Mouse (Mus musculus) neural tube, embryonic 13.5 days (tissue): ENCODE results near the gene Cipc. TPM values are rescaled to one million over a fixed set of nuclear protein-coding genes. Genes with fewer than 3 reads are reported as not detected.

ENCODE experiments used
- ATAC-seq: fragments of 200-750 bp; cut with Nextera tagmentation; 2 replicates; pipeline ENCODE4 v1.8.0; 2017; ENCODE audit warnings: low read depth, mild to moderate bottlenecking, moderate TSS enrichment, moderate library complexity
- H3K27ac ChIP-seq: fragments of 300-500 bp; sonication (generic); replicated peaks from 2 replicates; pipeline ENCODE4 v1.5.1; 2015; ENCODE audit warnings: moderate library complexity, mild to moderate bottlenecking, inconsistent platforms
- H3K27me3 ChIP-seq: fragments of 300-500 bp; sonication (generic); 2 replicates; pipeline ENCODE4 v1.6.1; 2015; ENCODE audit warnings: mild to moderate bottlenecking, inconsistent platforms
- H3K36me3 ChIP-seq: fragments of 300-500 bp; sonication (generic); 2 replicates; pipeline ENCODE4 v1.6.1; 2015; ENCODE audit warnings: mild to moderate bottlenecking, inconsistent platforms
- H3K4me1 ChIP-seq: fragments of 300-500 bp; sonication (generic); replicated peaks from 2 replicates; pipeline ENCODE4 v1.6.1; 2015; ENCODE audit warnings: inconsistent platforms
- H3K4me2 ChIP-seq: fragments of 300-500 bp; sonication (generic); 2 replicates; pipeline ENCODE4 v1.6.1; 2015; ENCODE audit warnings: inconsistent platforms, mild to moderate bottlenecking, moderate library complexity
- H3K4me3 ChIP-seq: fragments of 300-500 bp; sonication (generic); 2 replicates; pipeline ENCODE4 v1.5.1; 2015; ENCODE audit warnings: mild to moderate bottlenecking, inconsistent platforms
- H3K9ac ChIP-seq: fragments of 300-500 bp; sonication (generic); 2 replicates; pipeline ENCODE4 v1.6.1; 2015; ENCODE audit warnings: moderate library complexity, mild to moderate bottlenecking, inconsistent platforms
- H3K9me3 ChIP-seq: fragments of 300-500 bp; sonication (generic); 2 replicates; pipeline ENCODE4 v1.6.1; 2016; ENCODE audit warnings: inconsistent platforms
- WGBS: fragments of 180-500 bp; shearing (Covaris S2); methylation state at CpG from one replicate; pipeline ENCODE4 v1.1.7; 2015; 5-methylcytosine and 5-hydroxymethylcytosine counted together
- polyA plus RNA-seq: library from polyadenylated mRNA; unstranded; fragments of >200 nt; fragmentation: Nextera tagmentation; extraction: Ambion mirVana; gene quantifications from 2 replicates; pipeline ENCODE4 v1.2.1, GENCODE M21; 2015

Cipc gene
- 39.2 and 45.6 TPM in 2 replicates for polyA plus RNA-seq

DNA sequence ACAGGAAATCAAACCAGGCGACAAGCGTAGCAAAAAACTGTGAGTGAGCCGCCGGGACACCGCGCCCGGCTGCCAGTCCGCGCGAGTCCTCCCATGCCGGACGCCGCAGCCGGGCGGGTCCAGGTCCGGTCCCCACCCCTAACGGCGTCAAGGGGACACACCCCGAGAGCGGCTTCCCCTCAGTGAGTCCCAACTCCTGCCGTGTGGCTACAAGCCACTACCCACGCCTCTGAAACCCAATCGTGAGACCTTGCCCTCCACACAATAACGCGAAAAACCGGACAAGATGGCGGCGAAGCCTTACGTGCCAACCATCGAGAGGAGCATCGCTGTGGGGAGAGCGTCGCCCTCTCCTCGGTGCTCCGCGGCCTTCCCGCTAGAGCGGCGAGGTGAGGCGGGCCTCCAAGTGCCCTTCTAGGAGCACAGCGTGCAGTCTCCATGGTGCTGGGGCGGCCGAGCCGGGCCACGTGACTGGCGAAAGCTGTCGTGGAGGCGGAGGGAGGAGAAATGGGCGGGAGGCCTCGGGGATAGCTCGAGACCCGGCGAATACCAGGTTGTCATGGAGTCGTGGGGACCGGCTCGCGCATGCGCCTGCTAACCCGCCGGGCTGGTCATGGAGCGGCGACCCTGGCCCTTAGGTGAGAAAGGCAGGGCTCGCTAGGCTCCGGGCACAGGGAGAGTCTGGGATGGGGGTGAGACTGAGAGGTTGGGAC, at the start of gene Cipc:
TSS of gene Cipc (plus strand) at position 182 of the 713 bp plus-strand sequence.
- no peaks in the 10 kb centered on the region for H3K36me3 ChIP-seq

DNA sequence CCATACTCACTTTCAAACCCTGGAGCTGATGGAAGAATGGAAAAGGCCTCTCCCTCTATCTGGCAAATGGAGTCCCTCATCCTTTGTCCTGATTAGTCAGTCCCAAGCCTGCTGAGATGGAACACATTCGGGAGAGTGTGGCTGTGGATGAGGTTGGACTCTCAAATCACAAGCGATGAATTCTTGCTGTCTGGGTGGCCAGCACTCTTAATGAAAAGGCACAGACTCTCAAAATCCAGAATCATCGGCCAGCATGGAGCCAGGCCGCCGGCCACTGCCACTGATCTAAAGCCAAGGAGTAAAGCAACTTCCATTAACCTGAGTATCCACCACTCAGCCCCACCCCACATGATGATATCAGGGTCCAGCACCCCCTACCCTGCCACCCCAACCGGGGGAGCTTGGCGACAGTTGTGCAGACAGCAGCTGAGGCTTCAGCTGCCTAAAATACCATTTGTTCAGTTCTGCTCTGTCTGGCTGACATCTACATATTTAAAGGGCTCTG, 49.0 kb upstream of the Cipc start:
- Histone ChIP-seq H3K4me1 (peaks cover 72% of the 10 kb centered on the region), H3K36me3 (no peaks in the 10 kb centered on the region), H3K27me3 (no peaks in the 10 kb centered on the region), H3K4me2 (peak overlapping the region; percentile 63), H3K4me3 (no peak overlapping the region), H3K9me3 (no peaks in the 10 kb centered on the region), H3K27ac (peak overlapping the region; percentile 100), H3K9ac (peak overlapping the region; percentile 66)
- ATAC-seq: no peak
- 49% methylated on average over 7 of the region's 7 CpGs for WGBS

More for the DNA sequence above, at the start of gene Cipc:
- Histone ChIP-seq H3K9me3 (no peaks in the 10 kb centered on the region), H3K9ac (peak within 1 kb of the TSS; percentile 97), H3K4me1 (peaks cover 60% of the 10 kb centered on the region), H3K4me2 (peak within 1 kb of the TSS; percentile 80), H3K27me3 (no peaks in the 10 kb centered on the region), H3K4me3 (peak within 1 kb of the TSS; percentile 70), H3K27ac (peak within 1 kb of the TSS; percentile 100)
- ATAC-seq: peak; percentile 97
- WGBS: under 1% methylated on average over 64 of the region's 64 CpGs

- peak overlapping the region; percentile 63 for H3K4me2 ChIP-seq
Observed at GRCm38 (mm10) chr12:86898448-86898847, 48.4 kb upstream of the Cipc start.

DNA sequence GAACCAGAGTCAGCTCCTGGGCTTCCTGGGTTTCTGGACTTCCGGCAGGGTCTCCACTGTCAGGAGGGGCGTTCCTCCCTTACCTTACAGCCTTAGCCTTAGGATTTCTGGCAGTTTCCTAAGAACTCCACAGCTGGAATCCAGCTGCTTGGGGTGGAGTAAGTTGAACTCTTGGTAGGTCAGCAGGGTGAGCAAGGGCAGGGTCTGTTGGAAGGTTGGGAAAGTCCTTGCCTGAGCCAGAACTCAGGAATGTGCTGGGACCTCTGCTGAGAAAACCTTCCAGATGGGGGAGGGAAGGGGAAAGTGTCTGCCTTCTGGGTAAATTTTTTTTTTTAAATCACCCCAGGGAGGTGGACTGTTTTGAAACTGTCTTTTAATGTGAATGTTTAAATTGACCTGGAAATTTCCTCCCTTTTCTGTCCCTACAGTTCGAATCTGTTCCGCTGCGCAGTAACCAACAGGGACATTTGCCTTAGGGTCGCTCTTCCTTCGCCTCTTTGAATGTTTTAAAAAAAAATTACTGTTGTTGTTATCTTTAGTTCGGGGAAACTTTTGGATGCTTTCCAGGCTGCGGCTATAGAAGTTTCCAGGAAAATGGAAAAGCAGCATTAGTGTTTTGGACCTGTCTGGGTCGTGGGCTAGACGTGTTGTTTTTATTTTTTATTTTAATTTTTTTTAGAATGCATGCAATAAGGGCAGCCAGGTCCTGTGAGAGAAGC, 47.2 kb upstream of the Cipc start:
- ATAC-seq: no peak
- Histone ChIP-seq H3K36me3 (no peaks in the 10 kb centered on the region), H3K9me3 (no peaks in the 10 kb centered on the region), H3K27me3 (no peaks in the 10 kb centered on the region), H3K4me3 (no peak overlapping the region), H3K27ac (peak overlapping the region; percentile 18), H3K9ac (no peak overlapping the region), H3K4me2 (no peak overlapping the region), H3K4me1 (peaks cover 59% of the 10 kb centered on the region)
- 59% methylated on average over 11 of the region's 11 CpGs for WGBS

More at GRCm38 (mm10) chr12:86898448-86898847, 48.4 kb upstream of the Cipc start:
- Histone ChIP-seq H3K9ac (peak overlapping the region; percentile 66), H3K27ac (peak overlapping the region; percentile 100), H3K4me1 (peaks cover 66% of the 10 kb centered on the region), H3K4me3 (no peak overlapping the region), H3K36me3 (no peaks in the 10 kb centered on the region), H3K27me3 (no peaks in the 10 kb centered on the region), H3K9me3 (no peaks in the 10 kb centered on the region)
- ATAC-seq: no peak
- 65% methylated on average over 3 of the region's 3 CpGs for WGBS

DNA sequence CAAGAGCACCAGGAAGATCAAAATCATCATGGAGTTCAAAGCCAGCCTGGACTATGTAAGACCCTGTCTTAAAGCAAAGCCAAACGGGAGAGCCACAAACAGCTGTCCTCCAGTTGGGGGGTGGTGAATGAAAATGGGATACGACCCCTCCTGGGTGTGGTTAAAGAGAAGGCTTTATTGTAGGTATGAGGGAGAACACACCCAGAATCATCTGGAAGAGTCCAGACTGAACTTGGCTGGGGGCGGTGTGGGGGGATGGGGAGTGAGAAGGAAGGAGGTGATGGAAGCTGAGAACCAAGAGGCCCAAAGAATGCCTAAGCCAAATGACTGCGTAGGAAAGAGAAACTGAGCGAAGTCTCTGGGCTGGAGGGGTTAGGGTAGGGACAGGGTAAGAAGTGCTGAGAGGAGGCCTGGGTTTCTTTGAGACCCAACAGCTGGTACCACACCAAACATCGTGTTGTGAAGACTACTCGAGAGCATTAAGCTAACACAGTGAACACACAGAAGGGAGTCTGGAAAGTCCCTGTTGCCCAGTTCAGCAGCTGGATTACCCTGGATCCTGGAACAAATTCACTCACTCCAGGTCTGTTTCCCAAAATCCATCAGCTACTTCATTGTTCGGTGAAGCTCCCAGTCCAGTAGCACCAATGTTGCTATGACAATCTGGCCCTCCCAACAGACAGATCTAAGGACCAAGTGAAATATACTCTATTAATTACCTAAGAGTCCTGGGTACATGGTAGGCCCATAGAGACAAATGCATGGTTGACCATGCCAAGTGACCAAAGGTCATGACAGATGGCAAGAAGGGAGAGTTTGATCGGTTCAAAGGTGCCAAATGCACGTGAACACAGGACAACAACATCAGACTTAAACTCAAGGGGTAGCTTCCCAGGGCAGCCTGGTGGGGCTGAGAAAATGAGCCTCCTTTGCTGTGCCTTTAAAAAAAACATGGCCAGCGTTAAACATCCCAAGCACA, 42.7 kb upstream of the Cipc start:
- no peak for ATAC-seq
- H3K27me3 ChIP-seq: peaks cover 32% of the 10 kb centered on the region
- WGBS: 85% methylated on average over 11 of the region's 11 CpGs
- no peaks in the 10 kb centered on the region for H3K36me3 ChIP-seq
- no peak overlapping the region for H3K4me3 ChIP-seq
- H3K4me1 ChIP-seq: peaks cover 30% of the 10 kb centered on the region
- no peak overlapping the region for H3K9ac ChIP-seq
- H3K9me3 ChIP-seq: no peaks in the 10 kb centered on the region
- H3K4me2 ChIP-seq: no peak overlapping the region
- H3K27ac ChIP-seq: no peak overlapping the region

DNA sequence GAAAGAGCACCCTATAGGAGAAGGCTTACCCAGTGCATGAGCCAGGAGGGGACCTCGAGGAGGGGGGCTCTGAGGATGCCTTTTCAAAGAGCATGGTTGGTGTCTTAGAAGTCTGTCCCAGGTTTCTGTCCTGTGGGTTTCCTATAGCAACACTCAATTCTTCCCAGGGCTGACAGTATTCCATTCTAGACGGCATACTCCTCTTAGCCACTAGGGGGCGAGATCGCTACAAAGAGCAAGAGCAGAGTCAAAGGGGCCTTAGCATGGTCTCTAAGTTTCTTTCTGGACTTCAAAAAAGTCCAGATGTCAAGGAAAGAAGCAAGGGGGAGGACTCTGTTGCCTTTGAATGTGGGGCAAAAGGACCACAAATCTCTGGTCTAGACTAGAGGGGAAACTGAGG, 41.6 kb upstream of the Cipc start:
- H3K9me3 ChIP-seq: no peaks in the 10 kb centered on the region
- H3K9ac ChIP-seq: no peak overlapping the region
- 15% methylated on average over 4 of the region's 4 CpGs for WGBS
- H3K4me3 ChIP-seq: no peak overlapping the region
- H3K4me2 ChIP-seq: no peak overlapping the region
- H3K36me3 ChIP-seq: no peaks in the 10 kb centered on the region
- peaks cover 43% of the 10 kb centered on the region for H3K27me3 ChIP-seq
- ATAC-seq: peak; percentile 38; the same call in 1 of the 2 replicates
- peaks cover 25% of the 10 kb centered on the region for H3K4me1 ChIP-seq
- H3K27ac ChIP-seq: no peak overlapping the region

- Histone ChIP-seq H3K4me2 (no peak overlapping the region), H3K27me3 (peaks cover 46% of the 10 kb centered on the region), H3K4me1 (peaks cover 25% of the 10 kb centered on the region), H3K36me3 (no peaks in the 10 kb centered on the region), H3K4me3 (no peak overlapping the region), H3K9me3 (no peaks in the 10 kb centered on the region), H3K9ac (no peak overlapping the region), H3K27ac (no peak overlapping the region)
- ATAC-seq: no peak
- WGBS: 72% methylated on average over 7 of the region's 7 CpGs
Observed at GRCm38 (mm10) chr12:86905876-86906275, 41.0 kb upstream of the Cipc start.

DNA sequence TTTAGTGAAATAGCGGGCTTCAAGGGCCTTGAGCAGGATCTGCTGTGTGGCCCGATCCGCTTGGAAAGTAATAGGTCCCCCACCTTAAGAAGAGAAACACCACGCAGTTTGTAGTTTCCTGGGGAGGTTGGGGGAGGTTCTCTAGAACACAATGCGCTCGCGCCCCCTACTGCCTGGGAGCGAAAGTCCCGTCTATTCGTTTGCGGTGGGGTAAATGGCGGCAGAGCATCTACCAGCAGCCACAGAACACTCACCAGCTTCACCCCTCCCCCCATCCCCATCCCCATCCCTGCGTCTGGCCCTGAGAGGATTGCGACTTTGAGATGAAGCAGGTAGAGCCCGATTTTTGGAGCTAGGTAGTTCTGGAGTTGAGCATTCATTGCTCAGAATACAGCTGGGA, 40.4 kb upstream of the Cipc start:
- peaks cover 30% of the 10 kb centered on the region for H3K4me1 ChIP-seq
- no peak overlapping the region for H3K27ac ChIP-seq
- H3K9ac ChIP-seq: 0 out of 2 replicates have a peak overlapping the region, but pooled peaks have one; percentile 41
- 0 out of 2 replicates have a peak, but pooled peaks have one; percentile 25 for ATAC-seq
- H3K36me3 ChIP-seq: no peaks in the 10 kb centered on the region
- no peak overlapping the region for H3K4me2 ChIP-seq
- peaks cover 46% of the 10 kb centered on the region for H3K27me3 ChIP-seq
- H3K9me3 ChIP-seq: no peaks in the 10 kb centered on the region
- WGBS: 3% methylated on average over 15 of the region's 15 CpGs
- no peak overlapping the region for H3K4me3 ChIP-seq

DNA sequence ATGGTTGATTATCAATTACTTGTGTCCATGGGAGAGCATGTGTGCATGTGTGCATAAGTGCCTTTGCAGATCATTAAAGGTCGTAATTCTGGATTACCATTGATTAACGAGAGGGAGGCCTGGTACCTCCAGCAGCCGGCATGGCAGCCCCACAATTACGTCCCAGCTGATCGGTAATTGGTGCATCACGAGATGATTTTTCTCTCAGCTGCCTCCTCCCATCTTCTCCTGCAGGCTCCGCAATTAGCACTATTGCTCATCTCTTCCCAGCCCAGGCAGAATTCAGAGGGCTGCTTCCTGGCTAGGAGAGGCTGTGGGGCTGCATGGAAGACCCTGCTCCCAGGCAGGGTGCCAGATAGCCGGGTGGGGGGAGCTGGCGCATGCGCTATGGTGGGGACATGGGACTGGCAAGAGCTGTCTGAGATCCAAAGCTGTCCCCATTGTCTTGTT, 35.3 kb upstream of the Cipc start:
- Histone ChIP-seq H3K9me3 (no peaks in the 10 kb centered on the region), H3K27ac (peak overlapping the region; percentile 96), H3K9ac (peak overlapping the region; percentile 48), H3K4me3 (no peak overlapping the region), H3K36me3 (no peaks in the 10 kb centered on the region), H3K4me2 (peak overlapping the region; percentile 34), H3K4me1 (peaks cover 53% of the 10 kb centered on the region), H3K27me3 (peaks cover 71% of the 10 kb centered on the region)
- WGBS: 11% methylated on average over 10 of the region's 10 CpGs
- ATAC-seq: peak; percentile 91

DNA sequence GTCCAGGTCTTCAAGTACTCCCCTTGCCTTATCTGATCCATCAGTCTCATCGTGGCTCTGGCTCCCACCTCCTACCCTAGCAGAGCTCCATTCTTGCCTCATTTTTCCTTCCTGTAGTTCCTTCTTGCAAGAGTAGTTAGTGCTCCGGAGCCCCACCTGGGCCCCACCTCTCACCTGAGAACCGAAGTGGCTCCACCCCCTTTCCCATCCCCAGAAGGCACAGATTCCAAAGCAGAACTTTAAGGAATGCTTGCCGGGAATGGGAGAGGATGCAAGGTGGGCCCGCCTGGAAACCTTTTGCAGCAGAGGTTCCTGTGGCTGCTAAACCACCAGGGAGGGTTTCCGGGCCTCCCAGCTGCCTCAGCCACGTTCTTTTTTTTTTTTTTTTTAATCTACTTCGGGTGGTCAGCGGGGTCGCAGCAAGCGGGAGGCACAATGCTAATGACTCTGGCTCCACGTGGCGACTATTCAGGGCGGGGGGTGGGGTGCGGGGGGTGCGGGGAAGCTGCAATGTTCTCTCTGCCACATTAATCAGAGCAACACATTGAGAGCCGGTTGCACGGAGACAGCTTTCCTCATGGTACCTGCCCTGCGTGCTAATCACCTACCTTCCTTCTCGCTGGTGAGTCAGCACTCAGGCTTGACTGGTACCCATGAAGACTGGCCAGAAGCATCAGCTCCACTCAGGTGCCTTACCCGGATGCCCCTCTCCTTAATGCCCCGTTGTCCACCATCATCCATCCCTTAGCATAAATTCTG, 34.3 kb upstream of the Cipc start:
- Histone ChIP-seq H3K27me3 (peaks cover 71% of the 10 kb centered on the region), H3K4me2 (peak overlapping the region; percentile 34), H3K4me3 (no peak overlapping the region), H3K36me3 (no peaks in the 10 kb centered on the region), H3K27ac (peak overlapping the region; percentile 96), H3K9ac (peak overlapping the region; percentile 48; the same call in 1 of the 2 replicates), H3K9me3 (no peaks in the 10 kb centered on the region), H3K4me1 (peaks cover 54% of the 10 kb centered on the region)
- WGBS: 7% methylated on average over 22 of the region's 22 CpGs
- 0 out of 2 replicates have a peak, but pooled peaks have one; percentile 21 for ATAC-seq

DNA sequence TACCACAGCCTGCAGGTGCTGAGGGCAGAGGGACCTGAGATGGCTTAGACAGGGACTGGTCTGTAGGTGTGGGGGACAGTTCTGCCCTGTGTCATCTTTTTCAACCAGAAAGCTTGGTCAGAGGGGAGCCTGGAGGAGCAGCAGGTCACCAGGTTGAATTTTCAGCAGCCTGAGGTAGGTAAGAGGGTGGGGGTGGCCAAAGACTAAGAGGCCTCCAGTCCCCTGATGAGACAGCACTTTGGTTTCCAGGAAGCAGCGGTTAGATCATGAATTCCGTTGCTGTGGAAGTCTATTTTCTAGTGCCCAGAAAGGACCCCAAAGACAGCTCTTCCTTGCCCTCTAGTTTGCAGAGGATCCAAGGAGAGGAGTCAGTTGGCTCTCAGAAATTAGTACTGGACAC, 32.5 kb upstream of the Cipc start:
- H3K4me2 ChIP-seq: no peak overlapping the region
- peak overlapping the region; percentile 46 for H3K27ac ChIP-seq
- no peaks in the 10 kb centered on the region for H3K9me3 ChIP-seq
- H3K4me1 ChIP-seq: peaks cover 72% of the 10 kb centered on the region
- no peak overlapping the region for H3K4me3 ChIP-seq
- ATAC-seq: no peak
- 59% methylated on average over 2 of the region's 2 CpGs for WGBS
- no peaks in the 10 kb centered on the region for H3K36me3 ChIP-seq
- H3K9ac ChIP-seq: no peak overlapping the region
- peaks cover 56% of the 10 kb centered on the region for H3K27me3 ChIP-seq
